Mouse (Mus musculus): ENCODE data around the gene Ntrk2.

Gene Ntrk2

DNA sequence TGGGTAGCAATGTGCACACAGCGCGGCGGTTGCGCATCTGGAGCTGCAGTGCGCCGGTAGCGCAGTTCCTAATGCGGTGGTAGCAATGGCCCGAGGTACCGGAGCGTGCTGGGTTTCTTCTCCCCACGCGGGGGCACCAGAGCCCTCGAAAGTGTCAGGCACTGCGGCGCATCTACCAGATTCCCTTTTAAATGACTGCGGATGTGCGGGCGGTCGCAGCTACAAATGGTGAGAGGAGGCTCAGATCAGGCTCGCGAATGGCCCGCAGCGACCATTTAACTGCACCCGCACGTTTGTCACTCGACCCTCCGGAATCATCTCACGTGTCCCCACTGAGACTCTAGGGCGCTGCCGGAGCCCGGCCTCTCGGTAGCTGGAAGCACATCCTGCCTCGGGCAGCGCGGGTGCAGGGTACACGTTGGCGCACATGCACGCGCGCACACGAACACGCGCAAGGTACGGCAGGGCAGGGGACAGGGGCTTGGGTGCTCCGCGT is at the start of gene Ntrk2:
Gene Ntrk2, plus strand, starts transcription at position 173 of the 496 bp plus-strand sequence.
- in situ Hi-C loops (cut with MseI, MboI): loop anchor here (10.0 kb wide), 2 partner anchors 172 to 268 kb away; no protein-coding TSS in a partner anchor

DNA sequence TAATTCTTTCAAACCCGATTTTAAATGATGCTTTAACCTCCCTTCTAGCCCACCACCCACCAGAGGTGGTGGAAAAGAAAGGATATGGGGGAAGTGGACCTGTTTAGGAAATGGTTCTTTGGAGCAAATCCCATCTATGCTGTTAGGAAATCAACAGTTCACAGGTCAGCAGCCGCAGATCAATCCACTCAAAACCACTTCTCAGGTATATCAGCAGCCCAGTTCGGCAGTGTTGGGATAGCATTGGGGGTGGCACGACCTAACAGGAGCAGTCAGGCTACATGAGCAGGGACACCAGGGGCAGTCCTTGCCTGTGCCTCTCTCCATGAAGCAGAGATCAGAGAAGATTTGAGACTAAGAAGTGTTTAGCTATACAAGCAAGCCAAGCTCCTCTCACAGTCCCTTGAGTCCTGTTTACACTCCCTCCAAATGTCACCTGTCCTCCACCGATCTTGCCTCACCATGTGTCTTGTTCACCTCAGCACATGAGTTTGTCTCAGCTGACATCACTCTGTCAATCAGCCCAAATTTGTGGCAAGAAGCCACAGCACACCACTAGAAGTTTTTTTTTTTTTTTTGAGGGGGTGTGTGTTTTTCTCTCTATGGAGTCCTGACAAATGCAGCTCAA is 45.3 kb upstream of the Ntrk2 start:
- in situ Hi-C loops (cut with MseI, MboI): no loop called here

DNA sequence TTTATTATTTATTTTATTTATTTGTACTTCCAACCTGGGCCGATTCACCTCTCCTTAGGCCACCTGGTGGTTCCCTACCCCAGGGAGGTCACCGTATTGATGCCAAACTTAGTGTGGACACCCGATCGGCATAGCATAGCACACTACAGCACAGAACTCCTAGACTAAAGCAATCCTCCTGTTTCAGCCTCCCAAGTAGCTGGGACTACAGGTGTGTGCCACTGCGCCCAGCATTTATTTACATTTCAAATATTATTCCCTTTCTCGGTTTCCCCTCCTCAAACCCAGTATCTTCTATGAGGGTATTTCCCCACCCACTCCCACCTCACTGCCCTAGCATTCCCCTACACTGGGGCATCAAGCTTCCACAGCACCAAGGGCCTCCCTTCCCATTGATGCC is 38.1 kb upstream of the Ntrk2 start:
- in situ Hi-C loops (cut with MseI, MboI): no loop called here

DNA sequence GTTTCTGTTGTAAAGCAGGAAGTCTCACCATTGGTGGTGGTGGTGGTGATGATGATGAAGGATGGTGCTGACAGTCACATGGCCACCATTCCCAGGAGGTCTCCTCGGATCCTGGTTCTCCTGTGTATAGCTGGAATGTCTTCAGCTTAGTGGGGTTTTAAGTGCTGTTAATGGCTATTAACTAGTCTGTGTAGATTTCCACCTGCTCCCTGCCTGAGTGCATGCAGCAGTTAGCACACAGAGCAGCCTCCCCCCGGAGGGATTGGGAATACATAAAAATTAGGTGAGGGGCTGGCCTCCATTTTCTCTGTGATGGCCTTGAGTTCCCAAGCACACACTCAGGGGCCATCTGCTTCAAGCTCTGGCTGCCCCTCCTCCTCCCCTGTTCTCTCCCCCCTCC is 36.9 kb upstream of the Ntrk2 start:
- in situ Hi-C loops (cut with MseI, MboI): no loop called here

DNA sequence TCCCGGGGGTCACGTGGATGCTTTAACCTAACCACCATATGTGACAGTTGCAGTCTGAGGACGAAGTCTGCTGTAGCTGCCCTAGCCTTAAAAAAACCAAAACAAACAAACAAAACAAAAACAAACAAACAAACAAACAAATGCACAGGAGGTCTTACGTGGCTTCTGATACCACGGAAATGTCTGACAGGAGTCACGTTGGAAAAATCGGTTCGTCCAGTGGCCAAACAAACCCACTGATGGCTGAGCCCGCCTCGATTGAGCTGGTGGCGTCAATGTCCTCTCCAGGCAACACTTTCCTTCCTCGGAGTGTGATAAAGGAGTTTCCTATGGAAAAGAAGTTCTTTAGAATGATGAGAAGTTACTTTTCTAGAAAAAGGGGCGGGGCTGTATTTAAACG is 27.1 kb upstream of the Ntrk2 start:
- in situ Hi-C loops (cut with MseI, MboI): no loop called here

DNA sequence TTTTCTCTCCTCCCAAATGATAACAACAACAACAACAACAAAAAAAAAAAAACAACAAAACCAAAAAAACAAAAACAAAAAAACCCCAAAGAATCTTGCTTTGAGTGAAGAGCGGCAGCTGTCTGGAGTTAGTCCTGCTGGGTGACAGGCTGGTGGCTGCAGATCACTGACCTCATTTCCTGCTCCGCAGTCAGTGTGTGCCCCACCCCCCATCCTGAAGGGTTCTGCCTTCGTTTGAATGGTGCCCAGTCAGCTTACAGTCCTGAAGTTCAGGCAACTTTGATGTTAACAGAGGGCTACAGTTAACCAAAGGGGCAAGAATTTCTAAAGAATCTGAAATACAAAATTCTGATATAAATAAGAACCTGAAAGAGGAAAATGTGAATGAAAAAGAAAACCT is 19.9 kb upstream of the Ntrk2 start:
- in situ Hi-C loops (cut with MseI, MboI): no loop called here

DNA sequence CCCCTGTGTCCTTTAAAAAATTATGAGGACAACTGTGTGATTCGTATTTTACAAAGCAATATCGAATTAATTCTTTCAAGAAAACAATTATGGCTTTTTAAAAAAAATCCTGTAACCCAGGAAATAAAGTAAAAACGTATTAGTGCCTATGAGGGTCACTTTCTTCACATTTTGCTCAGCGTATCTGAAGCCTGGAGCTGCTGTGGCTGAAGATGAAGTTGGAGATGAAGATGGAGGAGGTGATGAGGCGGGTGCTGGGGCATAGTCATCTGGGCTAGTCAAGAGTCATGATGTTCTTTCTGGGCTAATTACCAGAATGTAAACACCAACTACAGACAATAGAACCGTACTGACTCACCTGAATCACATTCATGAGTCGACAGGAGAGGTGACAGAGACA is 15.6 kb upstream of the Ntrk2 start:
- in situ Hi-C loops (cut with MseI, MboI): no loop called here

DNA sequence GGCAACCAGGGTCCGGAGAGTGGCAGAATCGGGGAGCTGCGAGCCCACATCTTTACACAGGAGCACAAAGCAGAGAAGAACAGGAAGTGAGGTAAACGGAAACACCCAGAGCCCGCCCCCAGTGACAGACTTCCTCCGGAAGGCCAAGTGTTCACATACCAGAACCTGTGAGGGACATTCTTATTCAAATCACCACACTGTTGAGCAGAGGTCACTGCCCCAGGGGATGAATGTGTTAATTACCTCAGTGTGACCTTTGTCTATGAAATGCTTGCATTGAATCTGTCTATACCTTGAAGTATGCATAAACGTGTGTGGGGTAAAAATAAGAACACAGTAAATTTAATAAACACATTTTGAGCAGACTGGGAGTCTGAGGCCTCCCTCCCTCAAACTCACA is 9.0 kb upstream of the Ntrk2 start:
- in situ Hi-C loops (cut with MseI, MboI): no loop called here

DNA sequence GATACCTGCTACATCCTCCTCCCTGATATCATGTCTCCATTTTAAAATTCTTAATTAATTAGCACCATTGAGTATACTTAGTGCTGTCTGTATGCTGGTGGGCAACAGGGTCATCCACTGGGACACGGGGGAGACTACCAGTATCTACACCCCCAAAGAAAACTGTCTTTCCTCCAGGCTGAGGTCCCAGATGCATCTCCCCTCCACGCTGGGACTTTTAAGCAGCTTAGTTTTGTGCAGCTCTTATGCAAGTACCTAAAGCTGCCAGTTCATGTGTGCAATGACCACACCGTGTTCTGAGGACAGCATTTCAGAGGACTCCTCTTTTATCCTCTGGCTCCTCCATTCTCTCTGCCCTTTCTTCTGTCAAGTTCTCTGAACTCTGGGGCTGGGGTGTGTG is 5.1 kb upstream of the Ntrk2 start:
- in situ Hi-C loops (cut with MseI, MboI): loop anchor here (10.0 kb wide), 2 partner anchors 166 to 274 kb away; no protein-coding TSS in a partner anchor

DNA sequence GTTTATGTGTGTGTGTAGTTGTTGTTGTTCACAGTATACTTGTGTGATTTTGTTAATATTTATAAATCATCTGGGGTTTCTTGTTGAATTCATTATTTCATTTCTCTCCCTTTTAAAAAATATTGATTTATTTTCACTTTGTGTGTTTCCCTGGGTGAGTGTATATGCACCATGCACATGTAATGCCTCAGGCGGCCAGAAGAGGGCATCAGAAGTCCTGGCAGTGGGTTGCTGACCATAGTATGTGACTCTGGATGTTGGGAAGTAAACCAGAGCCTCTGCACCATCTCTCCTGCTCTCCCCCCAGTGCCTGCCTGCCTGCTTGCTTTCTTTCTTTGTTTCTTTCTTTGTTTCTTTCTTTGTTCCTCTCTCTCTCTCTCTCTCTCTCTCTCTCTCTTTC is 2.5 kb upstream of the Ntrk2 start:
- in situ Hi-C loops (cut with MseI, MboI): loop anchor here (10.0 kb wide), 2 partner anchors 169 to 271 kb away; no protein-coding TSS in a partner anchor

DNA sequence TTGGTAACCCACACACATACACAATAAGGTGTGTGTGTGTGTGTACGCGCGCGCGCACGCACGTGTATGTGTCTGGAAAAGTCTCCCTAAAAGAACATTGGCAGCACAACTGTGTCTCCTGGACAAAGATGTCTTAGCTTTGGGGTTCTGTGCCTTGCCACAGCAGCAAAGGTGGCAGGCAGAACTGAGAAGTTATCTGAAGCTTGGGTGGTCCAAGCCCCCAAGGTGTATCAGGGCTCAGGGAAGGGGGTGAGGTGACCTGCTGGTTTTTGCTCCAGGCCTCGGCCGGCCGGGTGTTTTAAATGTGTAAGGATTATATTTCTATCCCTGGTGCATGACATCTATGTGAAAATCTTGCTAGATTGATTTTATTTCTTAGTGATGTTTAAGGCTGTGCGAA is 536 bp upstream of the Ntrk2 start:
- in situ Hi-C loops (cut with MseI, MboI): loop anchor here (10.0 kb wide), 2 partner anchors 171 to 269 kb away; no protein-coding TSS in a partner anchor

DNA sequence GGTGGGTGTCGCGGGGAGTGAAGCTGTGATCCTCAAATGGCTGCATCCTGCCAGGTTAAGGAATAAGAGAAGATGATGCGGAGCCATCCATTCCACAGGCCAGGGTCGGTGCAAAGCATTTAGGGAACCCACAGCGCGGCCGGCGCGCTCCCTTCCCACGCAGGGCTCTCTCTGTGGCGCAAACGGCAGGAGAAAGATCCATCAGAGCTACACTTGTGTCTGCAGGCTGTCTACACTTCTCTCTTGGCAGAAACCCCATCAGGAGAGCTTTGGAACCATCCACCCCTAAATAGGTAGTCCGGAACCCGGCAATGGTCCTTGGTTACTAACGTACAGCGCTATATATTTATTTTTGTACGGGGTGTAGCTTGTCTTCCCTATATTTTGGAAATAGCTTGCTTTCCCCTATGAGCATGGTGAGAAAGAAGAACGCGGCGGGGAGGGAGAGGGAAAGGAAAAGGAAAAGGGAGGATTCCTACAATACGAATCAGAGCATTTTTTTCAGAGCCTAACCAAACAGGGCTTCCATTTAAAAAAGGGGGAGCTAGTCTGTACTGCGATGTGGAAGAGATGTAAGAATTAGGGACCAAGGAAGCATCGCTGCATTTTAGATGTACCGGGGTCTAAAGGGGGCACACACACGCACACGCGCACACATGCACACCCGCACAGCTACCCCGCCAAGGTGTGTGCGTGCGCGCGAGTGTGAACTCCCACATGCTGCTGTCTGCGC is 693 bp downstream of the Ntrk2 start:
- in situ Hi-C loops (cut with MseI, MboI): loop anchor here (10.0 kb wide), 2 partner anchors 172 to 268 kb away; no protein-coding TSS in a partner anchor

DNA sequence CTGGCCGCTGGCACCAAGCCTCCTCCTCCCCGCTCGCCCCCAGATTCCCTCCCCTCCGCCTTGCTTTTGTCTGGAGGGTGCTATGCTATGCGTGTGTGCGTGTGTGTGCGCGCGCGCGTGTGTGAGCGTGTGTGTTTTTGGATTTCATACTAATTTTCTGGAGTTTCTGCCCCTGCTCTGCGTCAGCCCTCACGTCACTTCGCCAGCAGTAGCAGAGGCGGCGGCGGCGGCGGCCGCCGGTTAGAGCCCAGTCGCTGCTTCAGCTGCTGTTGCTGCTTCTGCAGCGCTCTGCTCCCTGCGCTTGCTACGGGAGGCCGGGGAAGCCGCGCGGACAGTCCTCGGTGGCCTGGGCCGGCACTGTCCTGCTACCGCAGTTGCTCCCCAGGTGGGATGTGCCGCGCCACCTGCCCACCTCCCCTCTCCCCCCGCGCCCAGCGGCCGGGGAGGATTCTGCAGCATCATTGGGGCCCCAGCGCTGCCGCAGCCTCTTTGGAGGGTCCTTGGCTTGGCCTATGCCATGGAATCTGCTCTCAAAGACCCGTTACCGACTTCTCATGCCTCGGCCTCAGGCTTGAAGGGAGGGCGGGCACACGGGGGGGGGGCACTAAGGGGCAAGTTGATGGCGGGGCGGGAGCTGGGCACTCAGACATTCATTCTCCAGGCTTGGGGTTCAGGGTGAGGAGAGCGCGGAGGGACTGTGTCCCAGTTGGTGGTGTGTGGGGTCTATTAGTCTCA is 1.4 kb downstream of the Ntrk2 start:
- in situ Hi-C loops (cut with MseI, MboI): loop anchor here (10.0 kb wide), 2 partner anchors 173 to 267 kb away; no protein-coding TSS in a partner anchor

DNA sequence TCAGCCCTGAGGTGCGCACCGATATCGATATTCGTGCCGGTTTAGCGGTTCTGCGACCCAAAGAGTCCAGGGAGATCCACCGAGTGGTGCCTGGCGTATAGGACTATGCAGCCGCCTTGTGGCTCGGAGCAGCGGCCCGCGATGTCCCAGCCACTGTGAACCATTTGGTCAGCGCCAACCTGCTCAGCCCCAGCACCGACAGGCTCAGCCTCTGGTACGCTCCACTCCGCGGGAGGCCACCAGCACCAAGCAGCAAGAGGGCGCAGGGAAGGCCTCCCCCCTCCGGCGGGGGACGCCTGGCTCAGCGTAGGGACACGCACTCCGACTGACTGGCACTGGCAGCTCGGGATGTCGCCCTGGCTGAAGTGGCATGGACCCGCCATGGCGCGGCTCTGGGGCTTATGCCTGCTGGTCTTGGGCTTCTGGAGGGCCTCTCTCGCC is 2.0 kb downstream of the Ntrk2 start:
- in situ Hi-C loops (cut with MseI, MboI): loop anchor here (10.0 kb wide), 2 partner anchors 174 to 266 kb away; no protein-coding TSS in a partner anchor

DNA sequence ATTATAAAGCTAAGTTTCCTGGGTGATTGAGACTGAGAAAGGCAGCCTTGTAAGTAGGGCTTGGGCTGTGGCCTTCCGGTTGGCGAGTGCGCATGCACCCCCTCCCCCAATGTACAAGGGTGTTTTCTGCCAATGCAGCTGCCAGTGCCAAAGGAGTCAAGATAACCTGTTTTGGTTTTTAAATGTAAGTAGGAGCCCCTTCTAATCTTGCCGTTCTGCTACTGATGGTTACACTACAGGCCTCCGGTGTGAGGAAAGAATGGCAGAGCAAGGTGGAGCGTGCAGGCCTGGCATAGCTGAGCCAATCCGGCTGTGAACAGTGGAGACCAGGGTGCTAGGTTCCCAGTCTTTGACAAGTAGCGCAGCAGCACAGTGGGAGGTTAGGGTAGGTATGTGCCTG is 3.6 kb downstream of the Ntrk2 start:
- in situ Hi-C loops (cut with MseI, MboI): loop anchor here (10.0 kb wide), 2 partner anchors 175 to 265 kb away; no protein-coding TSS in a partner anchor

DNA sequence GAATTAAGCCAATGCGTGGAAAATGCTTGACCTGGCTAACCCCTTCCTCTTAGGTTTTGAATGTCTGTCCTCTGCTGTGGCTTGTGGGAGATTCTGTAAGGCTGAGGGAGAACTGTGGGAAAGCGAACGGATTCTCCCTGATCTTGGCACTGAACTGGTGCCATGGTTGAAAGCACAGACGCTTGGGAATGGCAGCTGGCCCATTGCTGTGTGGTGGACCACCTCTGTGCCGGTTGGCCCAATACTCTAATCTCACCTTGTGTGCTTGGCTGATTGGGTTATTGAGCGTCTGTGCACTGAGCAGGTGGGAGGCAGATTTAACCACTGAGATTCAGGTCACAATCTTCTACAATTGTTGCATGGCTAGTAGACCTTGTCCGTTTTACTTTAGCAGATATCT is 18.4 kb downstream of the Ntrk2 start:
- in situ Hi-C loops (cut with MseI, MboI): no loop called here

DNA sequence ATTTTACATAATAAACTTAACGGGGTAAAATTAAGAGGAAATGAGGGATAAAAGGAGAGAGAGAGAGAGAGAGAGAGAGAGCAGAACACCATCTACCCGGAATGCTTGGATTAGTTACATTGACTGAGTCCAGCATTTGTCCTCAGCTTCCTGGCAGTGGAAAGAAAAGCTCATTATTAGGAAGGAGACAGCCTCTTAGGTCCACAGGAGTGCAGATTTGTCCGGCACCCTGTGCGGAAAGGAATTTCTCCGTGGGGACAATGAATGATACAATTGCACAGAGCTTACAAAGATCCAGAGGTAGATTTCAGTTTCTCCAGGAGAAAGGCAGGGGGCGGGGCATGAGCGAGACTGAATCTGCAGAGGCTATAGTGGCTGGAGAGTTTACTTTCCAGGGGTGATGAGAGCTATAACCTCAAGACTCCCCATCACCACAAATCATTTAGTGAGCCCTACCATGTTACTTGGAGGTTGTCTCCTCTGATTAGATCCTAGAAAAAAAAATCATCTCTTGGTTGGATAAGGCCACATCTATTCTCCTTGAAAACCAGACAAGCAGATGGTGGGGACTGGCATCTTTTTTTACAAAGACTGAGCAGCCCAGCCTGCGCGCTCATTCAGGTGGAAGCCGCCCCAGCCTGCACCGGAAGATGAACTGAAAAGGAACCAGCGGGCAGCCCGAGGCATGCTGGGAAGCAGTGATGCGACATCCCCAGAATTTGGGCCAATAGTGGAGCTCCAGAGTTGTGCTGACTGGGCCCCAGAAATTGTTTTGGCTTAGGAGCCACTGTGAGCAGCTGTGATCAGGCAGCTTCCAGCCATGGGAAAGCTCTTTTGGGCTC is 20.2 kb downstream of the Ntrk2 start:
- in situ Hi-C loops (cut with MseI, MboI): no loop called here

DNA sequence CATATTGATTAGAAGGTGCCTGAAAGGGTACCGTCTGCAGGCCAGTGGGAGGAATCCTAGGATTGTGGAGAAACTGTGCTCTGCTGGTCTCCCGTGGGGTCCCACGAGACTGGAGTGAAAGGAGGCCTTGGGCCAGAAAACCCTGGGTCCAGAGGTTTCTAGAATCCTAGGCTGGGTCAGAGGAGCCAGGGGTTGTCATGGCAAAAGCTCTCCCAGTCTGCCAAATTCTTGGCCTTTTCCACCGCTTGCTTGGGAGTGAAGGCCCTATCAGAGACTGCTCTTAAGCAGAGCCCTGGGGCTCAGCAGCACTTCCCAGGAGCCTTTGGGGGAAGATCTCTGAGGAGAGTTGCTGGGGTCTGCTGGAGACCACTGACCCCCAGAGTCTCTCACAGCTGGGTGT is 25.6 kb downstream of the Ntrk2 start:
- in situ Hi-C loops (cut with MseI, MboI): no loop called here

DNA sequence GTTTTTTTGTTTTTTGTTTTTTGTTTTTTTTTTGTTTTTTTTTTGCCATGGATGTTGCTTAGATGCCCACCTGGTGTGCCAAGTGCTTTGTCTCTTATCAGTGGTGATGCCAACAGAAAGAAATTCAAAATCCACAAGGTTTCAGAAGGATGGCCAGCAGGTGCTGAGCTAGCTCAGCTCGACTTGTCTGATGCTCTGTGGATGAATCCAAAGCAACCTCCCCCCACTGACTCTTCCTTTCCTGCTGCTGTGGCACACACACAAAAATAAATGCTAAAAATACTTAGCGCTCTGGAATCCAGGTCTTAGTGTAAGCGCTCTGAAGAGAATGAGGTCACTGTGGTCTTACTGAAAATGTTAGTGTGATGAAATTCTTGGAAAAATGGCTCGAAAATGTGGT is 28.4 kb downstream of the Ntrk2 start:
- in situ Hi-C loops (cut with MseI, MboI): no loop called here

DNA sequence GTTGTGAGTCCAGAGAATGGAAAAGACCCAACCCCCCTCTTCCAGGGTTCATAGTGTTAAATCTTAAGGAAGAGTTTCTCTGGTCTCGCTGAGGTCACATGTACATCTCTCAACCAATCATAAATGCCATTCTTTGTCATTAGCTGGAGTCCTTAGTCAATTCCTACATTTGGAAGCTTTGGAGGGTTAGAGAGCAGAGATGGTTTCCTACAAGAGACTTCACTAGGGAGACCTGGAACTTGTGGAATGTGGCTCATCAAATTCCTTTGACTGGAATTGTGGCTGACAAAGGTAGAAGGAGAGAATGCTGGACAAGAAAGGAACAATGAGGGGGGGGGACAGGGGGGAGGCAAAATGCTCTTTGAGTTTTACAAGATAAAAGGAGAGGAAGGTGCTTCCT is 30.5 kb downstream of the Ntrk2 start:
- in situ Hi-C loops (cut with MseI, MboI): no loop called here

DNA sequence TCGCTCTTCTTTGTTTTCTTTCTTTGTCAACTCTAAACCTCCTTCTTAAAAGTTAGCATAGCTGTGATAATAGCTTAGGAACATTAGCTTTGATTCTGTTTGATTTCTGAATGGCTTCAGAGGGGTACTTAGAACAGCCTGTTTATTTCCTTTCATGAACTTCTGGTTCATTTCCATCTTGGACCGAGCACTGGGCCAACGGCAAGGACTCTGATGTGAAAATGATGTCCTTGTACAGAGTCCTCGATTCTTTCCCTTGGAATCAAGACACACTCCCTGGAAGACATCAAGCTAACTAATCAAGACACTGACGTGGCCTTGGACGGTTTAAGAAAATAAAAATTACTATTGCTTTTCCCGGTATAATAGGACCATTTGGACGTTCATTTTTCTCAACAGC is 31.7 kb downstream of the Ntrk2 start:
- in situ Hi-C loops (cut with MseI, MboI): no loop called here
